Mouse (Mus musculus) frontal cortex, adult (tissue): ENCODE data around the gene Mgat4e.

Experiments
- ATAC-seq: cut with Nextera tagmentation; 2 replicates; pipeline ENCODE4 v1.9.2; 2017; ENCODE audit warnings: mild to moderate bottlenecking, moderate library complexity, mixed read lengths; ENCODE audit not compliant: low TSS enrichment

The Mgat4e gene

DNA sequence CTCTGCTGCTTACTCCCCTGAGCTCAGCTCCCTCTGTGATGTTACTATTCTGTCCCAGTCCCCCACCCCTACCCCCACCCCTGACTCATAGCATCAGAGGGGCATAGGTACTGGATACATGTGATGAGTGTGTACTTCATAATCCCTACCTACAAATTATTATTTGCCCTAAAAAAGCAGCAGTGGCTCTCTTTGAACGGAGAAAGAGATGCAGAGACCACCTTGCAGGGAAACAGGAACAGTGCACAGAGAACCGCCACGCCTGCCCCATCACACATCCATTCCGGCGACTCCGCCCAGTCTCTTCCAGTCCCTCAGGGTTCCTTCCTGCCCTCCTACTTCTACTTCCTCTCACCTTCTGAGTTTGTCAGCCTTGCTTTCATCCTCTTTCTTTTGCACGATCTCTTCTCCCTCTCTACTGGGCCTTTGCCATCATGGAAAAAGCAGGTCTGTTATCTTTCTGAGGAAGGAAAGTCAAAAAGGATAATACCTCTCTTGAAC is at the start of gene Mgat4e:
Mgat4e (minus strand) TSS at position 51 of the 501 bp plus-strand sequence.
- ATAC-seq, result no peak

DNA sequence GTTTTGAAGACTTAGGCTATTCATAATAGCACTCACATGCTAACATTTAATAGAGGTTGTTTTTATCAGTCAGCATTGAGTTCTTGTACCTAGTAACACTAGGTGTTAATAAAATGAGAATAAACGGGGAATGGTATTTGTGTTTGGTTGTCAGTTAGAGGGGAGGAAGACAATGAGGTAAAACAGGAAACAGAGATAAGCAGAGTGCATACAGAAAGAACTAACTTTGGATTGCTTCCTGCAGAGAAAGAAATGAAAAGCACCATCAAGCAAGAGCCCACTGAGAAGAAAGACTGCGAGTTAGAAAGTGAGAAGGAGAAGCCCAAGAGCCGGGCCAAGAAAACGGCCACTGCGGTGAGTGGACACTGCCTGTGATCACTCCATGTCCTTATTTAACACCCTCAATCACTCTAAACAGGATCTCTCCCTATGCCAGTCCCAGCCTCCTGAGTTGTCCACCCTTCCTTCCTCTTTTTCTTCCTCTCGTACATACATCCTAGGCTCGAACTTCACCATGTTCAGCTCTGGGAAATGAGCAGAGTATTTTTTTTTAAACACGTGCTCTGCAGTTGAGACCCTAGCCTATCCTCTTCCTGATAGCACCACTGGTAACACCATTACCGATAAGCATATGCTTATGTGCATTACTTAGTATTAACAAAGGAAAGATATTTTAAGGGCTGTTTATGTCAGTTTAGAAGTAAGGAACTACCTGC is 48.0 kb upstream of the Mgat4e start:
- ATAC-seq, result no peak

DNA sequence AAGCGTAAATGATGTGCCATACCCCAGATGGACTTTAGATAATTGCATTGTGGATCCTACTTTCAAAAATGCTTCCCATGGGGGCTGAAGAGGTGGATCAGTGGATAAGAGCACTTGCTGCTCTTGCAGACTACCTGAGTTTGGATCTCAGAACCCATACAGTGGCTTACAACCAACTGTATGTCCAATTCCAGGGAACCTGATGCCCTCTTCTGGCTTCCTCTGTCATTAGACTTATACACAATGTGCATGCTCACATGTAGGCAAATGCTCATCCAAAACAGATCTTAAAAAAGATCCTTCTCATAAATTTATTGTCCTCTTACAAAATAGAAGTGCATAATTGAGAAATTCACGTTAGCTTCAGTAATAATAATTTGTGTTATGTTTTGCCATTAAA is 42.3 kb upstream of the Mgat4e start:
- no peak; the same call in 1 of the 2 replicates for ATAC-seq

DNA sequence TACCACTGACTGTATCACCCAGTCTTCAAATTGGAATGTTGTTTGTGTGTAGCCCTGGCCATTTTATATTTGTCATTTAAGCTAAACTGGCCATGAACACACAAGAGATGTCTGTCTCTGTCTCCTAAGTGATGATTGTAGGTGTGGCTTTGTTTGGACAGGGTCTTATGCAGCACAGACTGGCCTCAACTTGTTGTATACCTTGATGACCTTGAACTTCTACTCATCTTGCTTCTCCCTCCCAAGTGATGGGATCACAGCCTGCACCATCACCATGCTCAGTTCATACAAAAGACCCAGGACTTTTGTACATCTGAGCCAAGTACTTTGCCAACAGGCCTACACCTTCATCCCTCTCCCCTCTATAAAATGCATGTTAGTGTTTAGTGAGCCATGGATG is 40.2 kb upstream of the Mgat4e start:
- ATAC-seq, result no peak

DNA sequence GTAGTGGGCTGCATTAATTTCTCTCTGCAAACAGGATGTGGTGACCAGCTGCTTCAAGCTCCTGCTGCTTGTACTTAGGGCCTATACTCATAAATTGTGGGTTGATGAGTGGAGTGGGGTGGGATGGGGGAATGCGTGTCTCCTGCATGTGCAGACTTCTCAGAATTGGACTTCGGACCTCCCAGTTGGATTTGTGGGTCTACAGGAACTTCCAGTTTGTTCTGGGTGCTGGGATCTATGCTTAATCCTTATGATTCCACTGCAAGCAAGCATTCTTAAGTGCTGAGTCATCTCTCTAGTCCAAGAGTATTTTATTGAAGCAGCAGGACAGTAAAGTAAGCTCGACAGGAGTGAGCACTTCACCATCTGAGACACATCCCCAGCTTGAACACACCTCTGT is 34.1 kb upstream of the Mgat4e start:
- no peak; the same call in 1 of the 2 replicates for ATAC-seq

- ATAC-seq, result no peak
Measured at GRCm38 (mm10) chr1:134580796-134581195, 31.3 kb upstream of the Mgat4e start.

DNA sequence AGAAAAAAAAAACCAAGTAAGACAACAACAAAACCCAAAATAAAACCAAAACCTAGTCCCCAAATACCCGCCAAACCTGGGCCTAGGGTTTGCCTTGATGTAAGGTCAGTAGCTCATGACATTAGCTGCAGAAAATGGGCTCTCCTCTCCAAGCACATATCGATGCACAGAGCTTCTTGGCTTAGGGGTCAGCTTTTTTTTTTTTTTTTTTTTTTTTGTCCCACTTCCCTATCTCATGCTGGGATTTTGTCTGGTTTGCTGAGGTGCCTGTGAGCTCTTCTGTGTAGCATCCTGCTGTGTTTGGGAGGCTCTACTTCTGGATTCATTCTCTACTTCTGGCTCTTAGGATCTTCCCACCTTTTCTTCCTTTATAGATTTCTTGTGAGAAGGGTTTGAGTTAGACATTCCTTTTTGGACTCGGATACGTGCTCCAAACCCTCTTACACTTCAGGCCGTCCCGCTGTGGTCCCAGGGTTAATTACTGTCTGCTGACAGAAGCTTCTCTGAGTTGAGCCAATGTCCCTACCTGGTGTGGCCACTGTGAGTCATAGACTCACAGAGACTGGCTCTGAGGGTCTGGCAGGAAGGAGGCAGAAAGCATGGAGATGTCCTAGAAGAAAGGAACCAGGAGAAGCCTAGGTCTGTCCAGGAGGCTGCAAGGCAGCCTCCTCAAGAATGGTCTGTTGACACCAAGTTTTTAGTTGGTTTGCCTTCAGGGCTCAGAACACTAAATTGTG is 28.1 kb upstream of the Mgat4e start:
- no peak for ATAC-seq

DNA sequence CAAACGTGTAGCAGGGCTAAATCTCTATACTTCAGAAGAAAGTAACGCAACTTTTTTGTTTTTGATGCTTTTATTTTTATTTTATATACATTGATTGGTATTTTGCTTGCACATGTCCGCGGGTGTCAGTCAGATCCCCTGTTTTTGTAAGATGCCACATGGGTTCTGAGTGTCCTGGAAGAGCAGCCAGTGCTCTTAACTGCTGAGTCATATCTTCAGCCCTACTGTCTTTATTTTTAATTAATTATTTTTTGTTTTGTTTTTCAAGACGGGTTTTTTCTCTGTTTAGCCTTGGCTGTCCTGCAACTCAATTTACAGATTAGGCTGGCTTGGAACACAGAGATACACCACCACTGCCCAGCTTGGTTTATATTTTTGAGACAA is 24.4 kb upstream of the Mgat4e start:
- ATAC-seq, result no peak

GRCm38 (mm10) chr1:134573300-134573931 is 23.9 kb upstream of the Mgat4e start:
- ATAC-seq, result no peak

GRCm38 (mm10) chr1:134570631-134571030 is 21.1 kb upstream of the Mgat4e start:
- no peak for ATAC-seq

GRCm38 (mm10) chr1:134570171-134570570 is 20.7 kb upstream of the Mgat4e start:
- no peak for ATAC-seq

- ATAC-seq, result no peak
Measured at GRCm38 (mm10) chr1:134567511-134567910, 18.0 kb upstream of the Mgat4e start.

DNA sequence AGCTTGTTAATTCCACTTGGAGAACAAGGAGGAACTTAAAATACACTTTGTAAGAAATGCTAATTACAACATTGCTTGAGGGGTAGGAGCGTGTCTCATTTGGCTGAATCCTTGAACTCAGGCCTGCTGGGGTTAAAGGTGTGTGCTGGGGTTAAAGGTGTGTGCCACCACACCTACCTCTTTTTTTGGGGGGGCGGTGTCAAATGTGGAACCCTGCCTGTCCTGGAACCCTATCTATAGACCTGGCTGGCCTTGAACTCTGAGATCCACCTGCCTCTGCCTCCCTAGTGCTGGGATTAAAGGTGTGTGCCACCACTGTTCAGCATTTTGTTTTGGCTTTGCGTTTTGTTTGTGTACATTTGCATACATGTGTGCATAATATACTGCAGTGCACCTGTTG is 14.2 kb upstream of the Mgat4e start:
- no peak for ATAC-seq

DNA sequence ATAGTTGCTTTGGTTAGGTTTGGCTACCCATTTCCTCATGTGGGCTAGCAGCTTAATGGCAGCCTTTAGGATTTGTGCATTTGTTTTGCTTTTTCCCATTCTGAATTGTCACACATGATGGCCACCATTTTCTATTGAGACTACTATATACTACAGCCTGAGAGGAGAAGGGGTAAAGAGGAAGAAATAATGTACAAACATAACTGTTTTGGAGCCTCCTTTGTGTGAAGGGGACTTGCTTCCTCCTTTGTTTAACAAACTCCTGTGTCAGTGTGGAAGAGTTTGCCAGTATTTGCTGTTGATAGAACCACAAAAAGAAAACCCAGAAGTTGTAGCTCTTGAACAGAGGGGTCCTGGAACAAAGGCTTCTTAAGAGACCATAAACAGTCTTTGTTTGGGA is 13.0 kb upstream of the Mgat4e start:
- no peak for ATAC-seq

- ATAC-seq, result no peak
Measured at GRCm38 (mm10) chr1:134561770-134562143, 12.3 kb upstream of the Mgat4e start.

GRCm38 (mm10) chr1:134560801-134561769 is 11.6 kb upstream of the Mgat4e start:
- ATAC-seq, result no peak

DNA sequence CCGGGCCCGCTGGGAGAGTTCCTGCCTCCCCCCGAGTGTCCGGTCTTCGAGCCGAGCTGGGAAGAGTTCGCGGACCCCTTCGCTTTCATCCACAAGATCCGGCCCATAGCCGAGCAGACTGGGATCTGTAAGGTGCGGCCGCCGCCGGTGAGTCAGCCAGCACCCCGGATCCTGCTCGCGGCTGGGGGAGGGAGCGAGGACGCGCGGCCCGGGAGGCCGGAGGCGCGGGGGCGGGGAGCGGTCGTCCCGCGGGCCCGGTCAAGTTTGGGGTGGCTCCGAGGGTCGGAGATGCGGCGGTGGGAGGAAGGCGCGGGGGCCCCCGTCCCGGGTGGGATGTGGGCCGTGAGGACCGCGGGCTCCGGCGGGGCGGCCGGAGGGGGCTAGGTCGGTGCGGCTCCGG is 10.9 kb upstream of the Mgat4e start:
- ATAC-seq, result peak; percentile 32; the same call in 1 of the 2 replicates

DNA sequence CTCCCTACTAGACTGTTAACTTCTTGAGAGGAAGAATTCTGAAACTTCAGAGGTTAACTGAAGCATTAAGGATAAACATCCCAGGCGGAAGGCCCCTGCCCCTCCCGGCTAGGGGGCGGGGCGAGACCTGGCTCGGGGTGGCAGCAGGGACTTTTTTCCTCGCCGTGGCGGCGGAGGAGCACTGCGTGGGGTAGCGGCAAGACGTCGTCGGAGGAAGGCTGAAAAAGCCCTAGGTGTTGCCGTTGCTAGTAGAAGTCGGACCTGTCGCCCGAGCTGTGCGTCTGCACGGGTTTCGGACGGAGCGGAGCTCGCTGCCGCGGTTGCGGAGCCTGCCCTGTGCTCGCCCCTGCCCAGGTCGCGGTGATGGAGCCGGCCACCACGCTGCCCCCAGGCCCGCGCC is 10.5 kb upstream of the Mgat4e start, which contains the start of gene Kdm5b:
Kdm5b (plus strand) TSS at position 196 of the 400 bp plus-strand sequence.
- peak; percentile 39; the same call in 1 of the 2 replicates for ATAC-seq

GRCm38 (mm10) chr1:134559226-134559625 is 9.7 kb upstream of the Mgat4e start:
- no peak for ATAC-seq

DNA sequence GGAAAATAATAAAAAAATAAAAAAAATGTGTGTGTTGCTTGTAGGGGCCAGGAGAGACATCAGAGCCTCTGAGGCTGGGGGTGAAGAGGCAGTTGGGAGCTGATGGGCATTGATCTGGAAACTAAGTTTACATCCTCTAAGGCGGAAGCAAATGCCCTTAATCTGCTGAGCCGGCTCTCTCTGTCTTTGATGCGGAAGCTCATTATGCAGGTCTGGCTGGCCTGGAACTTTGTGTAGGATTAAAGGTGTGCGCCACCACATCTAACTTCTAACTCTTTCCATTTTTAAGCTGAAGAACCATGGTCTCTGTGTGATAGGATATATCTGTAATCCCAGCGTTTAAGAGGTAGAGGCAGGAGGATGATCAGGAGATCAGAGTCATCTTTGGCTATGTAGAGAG is 9.0 kb upstream of the Mgat4e start:
- ATAC-seq, result no peak

DNA sequence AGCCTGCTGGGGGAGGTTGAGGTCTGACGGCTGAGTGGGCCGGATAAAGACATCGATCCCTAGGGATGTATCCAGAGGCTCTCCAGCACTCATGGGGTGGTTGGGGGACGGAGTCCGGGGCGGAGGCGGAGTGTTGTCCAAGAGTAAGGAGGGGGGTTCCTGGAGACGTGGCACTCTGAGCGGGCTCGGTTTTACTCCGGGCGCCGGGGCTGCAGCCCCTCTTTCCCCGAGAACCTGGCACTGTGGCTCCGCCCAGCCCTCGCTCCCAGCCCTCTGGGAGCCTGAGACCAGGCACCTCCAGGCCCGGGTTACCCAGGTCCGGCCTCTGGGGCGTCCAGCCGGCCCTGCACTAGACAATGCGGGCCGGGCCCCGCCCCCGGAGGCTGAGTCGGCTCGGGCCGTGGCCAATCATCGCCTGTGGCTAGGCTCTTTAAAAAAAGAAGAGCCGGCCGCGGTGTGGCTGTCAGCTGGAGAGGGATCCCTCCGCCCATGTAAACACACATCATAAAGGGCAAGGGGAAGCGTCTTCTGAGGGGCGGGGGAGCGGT is 7.3 kb upstream of the Mgat4e start:
- peak; percentile 81 for ATAC-seq
